In the genomic region with DNA sequence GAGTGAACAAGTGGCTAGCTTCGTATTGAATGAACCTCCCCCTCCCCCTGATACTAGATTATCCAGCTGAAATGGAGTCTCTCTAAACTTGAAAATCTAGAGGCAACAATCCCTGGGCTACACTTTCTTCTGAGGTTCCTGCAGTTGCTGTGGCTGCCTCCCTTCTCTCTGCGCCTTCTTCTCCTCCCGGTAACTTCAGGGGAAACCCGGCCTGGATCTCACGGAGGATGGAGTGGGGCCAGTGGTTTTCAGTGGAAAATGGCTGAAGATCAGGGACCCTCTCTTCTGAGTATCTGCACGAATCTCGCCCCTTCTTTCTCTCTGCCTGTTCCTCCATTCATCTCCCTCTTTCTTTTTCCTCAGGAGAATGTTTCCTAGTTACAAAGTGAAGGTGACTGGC, we compare ENCODE assay signal across 13 mouse cellular contexts. TPM values are rescaled to one million over a fixed set of nuclear protein-coding genes. Genes with fewer than 3 reads are reported as not detected.
A peak's percentile ranks its signal among the peaks of the same experiment; 100 is the strongest.
DNase-seq lines count a peak whose midpoint lies in the region; ATAC-seq lines count a peak whose summit lies in the region.
"Had no signal": no experiment of that assay in that cellular context is flagged by ENCODE, and none has a peak within 500 bp of the region (broad histone marks: within the 10 kb centered on the region; RNA-seq: fewer than 3 reads in every experiment).

No protein-coding gene starts in this region.

- H3K27ac ChIP-seq in hindbrain, embryonic 10.5 days: no peak overlapping the region
- H3K27ac ChIP-seq in hindbrain, embryonic 14.5 days: no peak overlapping the region
- H3K27ac ChIP-seq in neural tube, embryonic 11.5 days (ENCODE audit: low read depth, low read length): no peak overlapping the region
- no peak overlapping the region for H3K27ac ChIP-seq in neural tube, embryonic 15.5 days (replicated peaks)
- no peak overlapping the region for H3K27ac ChIP-seq in stomach, embryonic 16.5 days (ENCODE audit: low read length)
- H3K27ac ChIP-seq: intestine, embryonic 15.5 days; macrophage had no signal

- ATAC-seq in hindbrain, embryonic 14.5 days (ENCODE audit: low FRiP score): no peak
- ATAC-seq in neural tube, embryonic 11.5 days (ENCODE audit: insufficient read depth, low FRiP score, low TSS enrichment): no peak
- no peak for ATAC-seq in neural tube, embryonic 15.5 days (ENCODE audit: low FRiP score)
- no peak for ATAC-seq in stomach, embryonic 16.5 days (ENCODE audit: insufficient read depth, low FRiP score)
- ATAC-seq: intestine, embryonic 15.5 days had no signal

- DNase-seq in cerebellum, postnatal 10 days: peak; percentile 12 to 24
- DNase-seq in cerebellum, postnatal 36 days: no peak
- DNase-seq in hindbrain, embryonic 10.5 days (ENCODE audit: low spot score): peak; percentile 65
- no peak for DNase-seq in hindbrain, embryonic 14.5 days (ENCODE audit: low spot score)
- DNase-seq in neural tube, embryonic 11.5 days (ENCODE audit: low spot score): peak; percentile 64
- no peak for DNase-seq in ovary, postnatal 10 days (ENCODE audit: low spot score)
- DNase-seq: cerebellum, adult 2 months; thymus, adult 18-20 months had no signal

- H3K4me2 ChIP-seq in hindbrain, embryonic 14.5 days (replicated peaks): no peak overlapping the region
- no peak overlapping the region for H3K4me2 ChIP-seq in neural tube, embryonic 11.5 days (ENCODE audit: low read depth)
- no peak overlapping the region for H3K4me2 ChIP-seq in neural tube, embryonic 15.5 days
- H3K4me2 ChIP-seq in stomach, embryonic 16.5 days (ENCODE audit: low read depth, low read length): peak overlapping the region; percentile 0; the same call in 1 of the 2 replicates
- H3K4me2 ChIP-seq: intestine, embryonic 15.5 days had no signal

- no peaks in the 10 kb centered on the region for H3K9me3 ChIP-seq in hindbrain, embryonic 10.5 days
- H3K9me3 ChIP-seq in hindbrain, embryonic 14.5 days (ENCODE audit: control insufficient read depth, low read length): no peaks in the 10 kb centered on the region
- H3K9me3 ChIP-seq in neural tube, embryonic 11.5 days (ENCODE audit: control insufficient read depth, low read length): no peaks in the 10 kb centered on the region
- H3K9me3 ChIP-seq in neural tube, embryonic 15.5 days (replicated peaks): no peaks in the 10 kb centered on the region
- H3K9me3 ChIP-seq in stomach, embryonic 16.5 days (replicated peaks; ENCODE audit: control insufficient read depth, low read length): no peaks in the 10 kb centered on the region
- H3K9me3 ChIP-seq: intestine, embryonic 15.5 days had no signal

- no peaks in the 10 kb centered on the region for H3K36me3 ChIP-seq in hindbrain, embryonic 10.5 days
- no peaks in the 10 kb centered on the region for H3K36me3 ChIP-seq in hindbrain, embryonic 14.5 days (replicated peaks; ENCODE audit: control insufficient read depth, insufficient read depth)
- H3K36me3 ChIP-seq in neural tube, embryonic 11.5 days (ENCODE audit: control insufficient read depth, insufficient read depth, low read length): no peaks in the 10 kb centered on the region
- no peaks in the 10 kb centered on the region for H3K36me3 ChIP-seq in neural tube, embryonic 15.5 days
- no peaks in the 10 kb centered on the region for H3K36me3 ChIP-seq in stomach, embryonic 16.5 days (ENCODE audit: control insufficient read depth, insufficient read depth, low read length)
- H3K36me3 ChIP-seq: intestine, embryonic 15.5 days had no signal

- 0% methylated on average over 7 of the region's 7 CpGs for WGBS in hindbrain, embryonic 10.5 days
- 1% methylated on average over 7 of the region's 7 CpGs for WGBS in hindbrain, embryonic 14.5 days
- WGBS in neural tube, embryonic 11.5 days: 0% methylated on average over 7 of the region's 7 CpGs
- WGBS in neural tube, embryonic 15.5 days: 0% methylated on average over 7 of the region's 7 CpGs
- WGBS in stomach, embryonic 16.5 days: 5% methylated on average over 7 of the region's 7 CpGs

- peaks cover 7% of the 10 kb centered on the region for H3K4me1 ChIP-seq in hindbrain, embryonic 10.5 days (replicated peaks)
- H3K4me1 ChIP-seq in hindbrain, embryonic 14.5 days (replicated peaks; ENCODE audit: control insufficient read depth, insufficient read depth, low read length): peaks cover 7% of the 10 kb centered on the region; the same call in 1 of the 2 replicates
- peaks cover 3% of the 10 kb centered on the region; the same call in 1 of the 2 replicates for H3K4me1 ChIP-seq in neural tube, embryonic 11.5 days (ENCODE audit: control insufficient read depth, insufficient read depth, low read length)
- H3K4me1 ChIP-seq in neural tube, embryonic 15.5 days: peaks cover 4% of the 10 kb centered on the region
- H3K4me1 ChIP-seq in stomach, embryonic 16.5 days (ENCODE audit: control insufficient read depth, insufficient read depth, low read length): no peaks in the 10 kb centered on the region

- H3K4me3 ChIP-seq in hindbrain, embryonic 10.5 days: no peak overlapping the region
- no peak overlapping the region for H3K4me3 ChIP-seq in hindbrain, embryonic 14.5 days (replicated peaks; ENCODE audit: low read length)
- H3K4me3 ChIP-seq in neural tube, embryonic 11.5 days (ENCODE audit: low read depth, low read length): no peak overlapping the region
- no peak overlapping the region for H3K4me3 ChIP-seq in neural tube, embryonic 15.5 days (replicated peaks)
- H3K4me3 ChIP-seq in stomach, embryonic 16.5 days (replicated peaks; ENCODE audit: low read length): no peak overlapping the region
- H3K4me3 ChIP-seq: intestine, embryonic 15.5 days had no signal

- peaks cover 100% of the 10 kb centered on the region for H3K27me3 ChIP-seq in hindbrain, embryonic 10.5 days (ENCODE audit: insufficient read depth, poor library complexity, severe bottlenecking)
- peaks cover 99% of the 10 kb centered on the region for H3K27me3 ChIP-seq in hindbrain, embryonic 14.5 days (ENCODE audit: control insufficient read depth, insufficient read depth, low read length)
- peaks cover 99% of the 10 kb centered on the region for H3K27me3 ChIP-seq in neural tube, embryonic 11.5 days (ENCODE audit: control insufficient read depth, insufficient read depth, low read length)
- peaks cover 97% of the 10 kb centered on the region for H3K27me3 ChIP-seq in neural tube, embryonic 15.5 days (replicated peaks)
- H3K27me3 ChIP-seq in stomach, embryonic 16.5 days (ENCODE audit: control insufficient read depth, insufficient read depth, low read length): peaks cover 94% of the 10 kb centered on the region

- H3K9ac ChIP-seq in hindbrain, embryonic 14.5 days: no peak overlapping the region
- no peak overlapping the region for H3K9ac ChIP-seq in neural tube, embryonic 11.5 days (ENCODE audit: low read length)
- no peak overlapping the region for H3K9ac ChIP-seq in neural tube, embryonic 15.5 days (replicated peaks)
- no peak overlapping the region for H3K9ac ChIP-seq in stomach, embryonic 16.5 days (ENCODE audit: low read length)
- H3K9ac ChIP-seq: intestine, embryonic 15.5 days had no signal

RNA-seq across cellular contexts. Expression of a gene that starts 7.9 kb away (rescaled TPM):
- polyA plus RNA-seq in hindbrain, embryonic 10.5 days (2016; fragmentation: Nextera tagmentation; extraction: Ambion mirVana): not detected in 2 replicates
- 0.04 and 0.22 TPM in 2 replicates for polyA plus RNA-seq in hindbrain, embryonic 14.5 days (2014; fragmentation: Nextera tagmentation; extraction: Ambion mirVana)
- 0.15 and 0.45 TPM in 2 replicates for polyA plus RNA-seq in neural tube, embryonic 11.5 days (2014; fragmentation: Nextera tagmentation; extraction: Ambion mirVana)
- 0.10 and 0.19 TPM in 2 replicates for polyA plus RNA-seq in neural tube, embryonic 15.5 days (2015; fragmentation: Nextera tagmentation; extraction: Ambion mirVana)
- 0.43 and 0.52 TPM in 2 replicates for polyA plus RNA-seq in stomach, embryonic 16.5 days (2015; fragmentation: Nextera tagmentation; extraction: Ambion mirVana)
- polyA plus RNA-seq: cerebellum, adult 2 months; macrophage; spleen, adult 2 months had no signal

Comparison
In these comparisons a context has a peak if more than half of its experiments do, and no peak if none do; other contexts are left out.
1. DNase-seq: peak in cerebellum, postnatal 10 days (2 of 2), hindbrain, embryonic 10.5 days (single experiment) and neural tube, embryonic 11.5 days (single experiment); none in cerebellum, postnatal 36 days (0 of 2), hindbrain, embryonic 14.5 days (single experiment) and ovary, postnatal 10 days (single experiment).